Mouse (Mus musculus) liver, adult 10 weeks (tissue): ENCODE data around the gene Tmem266. TPM values are rescaled to one million over a fixed set of nuclear protein-coding genes. Genes with fewer than 3 reads are reported as not detected.

Source experiments
- polyA plus RNA-seq: library from polyadenylated mRNA; stranded (reverse); fragments of 350-450 nt; fragmentation: Illumina TruSeq; extraction: RNeasy Lipid Tissue Mini Kit (QIAGEN cat#74804); gene quantifications from one replicate; pipeline ENCODE4 v1.2.3, GENCODE M21; 2014; ENCODE audit warnings: low read depth, low replicate concordance

Tmem266 gene
- 0.56 TPM for polyA plus RNA-seq

GRCm38 (mm10) chr9:55326515-55327233 is at the start of gene Tmem266, which contains the start of gene Nrg4:
TSS of gene Tmem266 (plus strand) at chr9:55326913.
TSS of gene Nrg4 (minus strand) at chr9:55326844.

Other genes starting within 250 kb of the Tmem266 start
- gene Ube2q2, start 178.1 kb upstream of the Tmem266 start, polyA plus RNA-seq: 51.0 TPM
- gene Fbxo22, start 118.0 kb upstream of the Tmem266 start, polyA plus RNA-seq: 55.7 TPM
- gene Nrg4, start 69 bp upstream of the Tmem266 start, polyA plus RNA-seq: 4.0 TPM
- 848 TPM for gene Etfa, start 185.3 kb downstream of the Tmem266 start, polyA plus RNA-seq
- not detected for gene Isl2, start 211.8 kb downstream of the Tmem266 start, polyA plus RNA-seq